Mouse (Mus musculus) kidney, adult 2 months (tissue): ENCODE data around the gene Ace2. TPM values are rescaled to one million over a fixed set of nuclear protein-coding genes. Genes with fewer than 3 reads are reported as not detected.

ENCODE experiments used
- DNase-seq: peaks from one replicate; pipeline ENCODE4 v3.0.0; 2021
- H3K27ac ChIP-seq: fragments of 200-500 bp; 2 replicates; pipeline ENCODE4 v1.5.1; 2012; ENCODE audit warnings: low read depth, low read length, control low read depth, inconsistent platforms; ENCODE audit not compliant: insufficient read depth
- H3K27me3 ChIP-seq: fragments of 200-500 bp; replicated peaks from 2 replicates; pipeline ENCODE4 v1.6.1; 2012; ENCODE audit warnings: mild to moderate bottlenecking, moderate library complexity, low read length, inconsistent platforms; ENCODE audit not compliant: control insufficient read depth, insufficient read depth
- H3K36me3 ChIP-seq: fragments of 200-500 bp; 2 replicates; pipeline ENCODE4 v1.6.1; 2012; ENCODE audit warnings: mild to moderate bottlenecking, moderate library complexity, low read length, inconsistent platforms; ENCODE audit not compliant: control insufficient read depth, insufficient read depth
- H3K4me1 ChIP-seq: fragments of 200-500 bp; 2 replicates; pipeline ENCODE4 v1.6.1; 2011; ENCODE audit warnings: low read length; ENCODE audit not compliant: control insufficient read depth, insufficient read depth
- H3K4me3 ChIP-seq: fragments of 200-500 bp; 2 replicates; pipeline ENCODE4 v1.5.1; 2011; ENCODE audit warnings: mild to moderate bottlenecking, low read depth, low read length, control low read depth; ENCODE audit not compliant: insufficient read depth
- CTCF ChIP-seq: fragments of 200-500 bp; conservative IDR thresholded peaks from 2 replicates; pipeline ENCODE4 v1.5.1; 2011; ENCODE audit warnings: low read depth, mild to moderate bottlenecking, control low read depth, low read length, moderate library complexity, mixed read lengths; ENCODE audit not compliant: insufficient read depth, insufficient read length
- POLR2A ChIP-seq: fragments of 200-500 bp; IDR thresholded peaks from one replicate; pipeline ENCODE4 v1.6.1; 2011; ENCODE audit warnings: low read depth, low read length, control low read depth
- WGBS: fragments of 180-500 bp; shearing (Covaris S2); methylation state at CpG from one replicate; pipeline ENCODE4 v1.1.7; 2018; 5-methylcytosine and 5-hydroxymethylcytosine counted together
- polyA plus RNA-seq: library from polyadenylated mRNA; depleted of rRNA; stranded (reverse); fragments of >200 nt; gene quantifications from 2 replicates; pipeline ENCODE4 v1.2.3, GENCODE M21; 2012; rRNA removed

The Ace2 gene
- 8.4 and 11.0 TPM in 2 replicates for polyA plus RNA-seq

DNA sequence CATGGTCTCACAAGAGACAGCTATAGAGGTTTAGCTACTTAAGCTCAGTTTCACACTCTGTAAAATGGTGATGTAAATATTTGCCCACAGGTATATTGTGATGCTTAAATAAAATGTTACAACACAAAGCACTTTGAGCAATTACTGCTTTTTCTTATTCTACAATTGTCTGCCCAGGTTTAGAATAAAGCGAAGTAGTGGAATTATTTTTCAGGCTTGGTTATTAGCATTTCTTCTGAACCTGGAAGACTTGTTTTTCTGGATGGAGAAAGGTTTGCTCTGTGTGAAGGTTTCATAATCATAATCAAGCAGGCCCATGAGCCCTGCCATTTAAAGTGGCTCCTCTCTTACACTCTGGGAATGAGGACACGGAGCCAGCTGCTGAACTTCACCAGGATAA lies at the start of gene Ace2:
Gene Ace2, plus strand, starts transcription at position 301 of the 400 bp plus-strand sequence.
- Histone ChIP-seq H3K4me3 (no peak within 1 kb of the TSS), H3K36me3 (no peaks in the 10 kb centered on the region), H3K27ac (no peak within 1 kb of the TSS), H3K27me3 (no peaks in the 10 kb centered on the region), H3K4me1 (peaks cover 3% of the 10 kb centered on the region; the same call in 1 of the 2 replicates)
- TF ChIP-seq CTCF (no peak), POLR2A (no peak)
- DNase-seq, result no peak
- 87% methylated on average over 2 of the region's 2 CpGs for WGBS

DNA sequence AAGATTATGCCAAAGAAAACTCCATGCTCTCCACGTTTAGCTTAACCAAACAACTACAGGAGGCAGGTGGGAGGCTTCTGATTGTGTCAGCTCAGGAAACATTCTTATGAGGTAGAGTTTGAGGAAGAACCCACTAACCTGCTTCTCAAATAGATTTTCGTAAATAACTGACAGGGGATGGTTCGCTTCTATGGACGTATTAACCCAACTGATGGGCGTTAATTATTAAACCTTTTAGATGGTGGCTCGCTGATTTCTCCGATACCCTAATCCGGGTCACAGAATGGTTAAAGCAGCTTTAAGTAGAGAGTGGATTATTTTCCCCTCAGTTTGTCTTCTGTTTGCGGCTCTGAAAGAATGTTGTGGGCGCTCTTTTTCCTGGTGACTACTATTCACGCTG lies 49.2 kb upstream of the Ace2 start:
- no peaks in the 10 kb centered on the region for H3K36me3 ChIP-seq
- peak; percentile 70 for DNase-seq
- peak overlapping the region; percentile 45; the same call in 1 of the 2 replicates for H3K27ac ChIP-seq
- H3K4me1 ChIP-seq, result 0 out of 2 replicates have a peak, but pooled peaks cover 6% of the 10 kb centered on the region
- 44% methylated on average over 11 of the region's 11 CpGs for WGBS
- H3K27me3 ChIP-seq, result no peaks in the 10 kb centered on the region
- peak overlapping the region; percentile 28; the same call in 1 of the 2 replicates for H3K4me3 ChIP-seq
- TF ChIP-seq POLR2A (no peak), CTCF (no peak)

DNA sequence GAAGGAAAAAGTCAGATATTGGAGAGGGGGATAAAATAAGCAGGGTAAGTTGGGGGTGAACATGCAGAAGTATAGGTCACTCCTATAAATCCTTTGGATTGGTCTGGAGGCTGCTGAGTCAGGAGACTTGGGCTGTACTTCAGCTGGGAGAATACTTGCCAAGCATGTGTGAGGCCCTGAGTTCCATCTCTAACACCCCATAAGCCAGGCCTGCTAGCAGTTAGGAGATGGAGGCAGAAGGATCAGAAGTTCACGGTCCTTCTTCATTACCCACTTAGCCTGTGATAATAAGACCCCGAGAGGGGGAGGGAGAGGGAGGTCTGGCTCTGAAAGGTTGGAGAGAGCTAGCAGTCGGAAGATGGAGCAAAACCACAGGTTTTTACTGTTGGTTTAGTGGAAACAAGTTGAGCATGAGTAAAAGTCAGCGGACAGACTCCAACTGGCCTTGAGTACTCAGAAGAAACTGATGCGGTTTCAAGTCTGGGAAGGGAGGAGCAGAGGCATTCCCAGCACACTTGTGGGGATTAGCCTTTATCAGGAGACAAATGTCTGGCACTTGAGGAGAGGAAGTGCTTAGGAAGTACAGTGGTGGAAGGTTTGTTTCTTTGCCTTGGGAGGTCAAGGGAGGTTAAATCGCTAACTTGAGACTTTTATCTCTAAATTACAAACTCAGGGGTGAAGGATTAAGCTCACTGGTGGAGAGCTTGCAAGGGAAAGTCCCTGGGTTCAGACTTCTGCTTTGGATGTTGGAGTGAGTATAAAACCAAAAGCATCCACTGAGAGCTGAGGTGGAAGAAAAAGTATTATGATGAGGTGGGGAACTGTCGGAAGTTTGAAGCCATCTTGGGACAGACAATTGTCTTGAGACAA lies 46.6 kb upstream of the Ace2 start:
- Histone ChIP-seq H3K4me1 (0 out of 2 replicates have a peak, but pooled peaks cover 6% of the 10 kb centered on the region), H3K27ac (peak overlapping the region; percentile 45; the same call in 1 of the 2 replicates), H3K36me3 (no peaks in the 10 kb centered on the region; the same call in 1 of the 2 replicates), H3K4me3 (peak overlapping the region; percentile 52), H3K27me3 (no peaks in the 10 kb centered on the region)
- no peak for DNase-seq
- 40% methylated on average over 7 of the region's 7 CpGs for WGBS
- TF ChIP-seq POLR2A, result no peak
- no peak for TF ChIP-seq CTCF

DNA sequence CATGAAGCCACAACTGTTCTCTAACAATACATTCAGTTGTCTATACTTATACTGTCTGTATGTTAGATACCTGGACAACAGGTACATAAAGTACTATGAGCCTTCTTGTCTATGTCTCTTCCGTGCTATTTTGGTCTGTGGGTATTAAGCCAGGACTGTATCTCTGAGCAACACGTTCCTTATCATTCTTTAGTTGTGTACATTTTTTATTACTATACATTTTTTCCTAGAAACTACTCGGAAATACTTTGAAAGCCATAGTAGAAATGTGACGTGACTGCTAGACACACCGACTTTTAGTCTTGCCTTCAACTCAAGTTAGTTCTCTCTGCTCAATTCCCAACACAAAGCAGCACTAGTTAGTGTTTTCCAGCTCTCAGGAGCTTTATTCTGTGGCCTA lies 45.7 kb upstream of the Ace2 start:
- H3K4me1 ChIP-seq, result 0 out of 2 replicates have a peak, but pooled peaks cover 6% of the 10 kb centered on the region
- 79% methylated on average over 5 of the region's 5 CpGs for WGBS
- no peak for DNase-seq
- no peaks in the 10 kb centered on the region; the same call in 1 of the 2 replicates for H3K36me3 ChIP-seq
- H3K27me3 ChIP-seq, result no peaks in the 10 kb centered on the region
- no peak overlapping the region for H3K4me3 ChIP-seq
- no peak for TF ChIP-seq POLR2A
- TF ChIP-seq CTCF, result no peak
- H3K27ac ChIP-seq, result no peak overlapping the region

DNA sequence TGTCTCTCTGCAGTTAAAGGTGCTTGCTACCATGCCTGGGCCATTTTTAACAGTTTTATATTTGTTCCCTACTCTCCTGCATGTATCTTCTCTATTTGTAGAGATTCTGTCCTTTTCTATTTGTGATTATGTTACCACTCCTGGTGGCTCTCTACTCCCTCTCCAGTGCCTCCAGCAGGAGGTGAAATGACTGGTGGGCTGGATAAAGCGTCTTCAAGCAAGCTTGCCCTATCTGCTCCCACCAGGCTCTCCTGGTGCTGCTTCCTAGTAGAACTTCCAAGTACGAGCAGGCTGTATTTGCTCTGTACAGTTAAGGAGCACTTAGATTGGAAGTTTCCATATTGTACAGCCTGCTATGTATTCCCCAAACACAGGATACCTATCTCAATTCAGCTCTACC lies 43.3 kb upstream of the Ace2 start:
- Histone ChIP-seq H3K27me3 (no peaks in the 10 kb centered on the region), H3K27ac (no peak overlapping the region), H3K4me1 (peaks cover 2% of the 10 kb centered on the region; the same call in 1 of the 2 replicates), H3K36me3 (no peaks in the 10 kb centered on the region; the same call in 1 of the 2 replicates), H3K4me3 (no peak overlapping the region)
- TF ChIP-seq CTCF (no peak), POLR2A (no peak)
- WGBS, result 65% methylated on average over 2 of the region's 2 CpGs
- no peak for DNase-seq

GRCm38 (mm10) chrX:164101483-164101882 lies 37.6 kb upstream of the Ace2 start:
- peak; percentile 34 for DNase-seq

GRCm38 (mm10) chrX:164102198-164102597 lies 36.9 kb upstream of the Ace2 start:
- no peak overlapping the region for H3K27ac ChIP-seq
- H3K27me3 ChIP-seq, result no peaks in the 10 kb centered on the region
- no peak for DNase-seq
- no peak overlapping the region for H3K4me3 ChIP-seq
- H3K36me3 ChIP-seq, result no peaks in the 10 kb centered on the region; the same call in 1 of the 2 replicates
- peaks cover 2% of the 10 kb centered on the region; the same call in 1 of the 2 replicates for H3K4me1 ChIP-seq
- WGBS, result 65% methylated on average over 7 of the region's 7 CpGs
- no peak for TF ChIP-seq POLR2A
- no peak for TF ChIP-seq CTCF

More at GRCm38 (mm10) chrX:164101483-164101882, 37.6 kb upstream of the Ace2 start:
- TF ChIP-seq POLR2A (no peak), CTCF (no peak)
- Histone ChIP-seq H3K4me1 (peaks cover 2% of the 10 kb centered on the region; the same call in 1 of the 2 replicates), H3K36me3 (no peaks in the 10 kb centered on the region), H3K4me3 (no peak overlapping the region), H3K27me3 (no peaks in the 10 kb centered on the region), H3K27ac (no peak overlapping the region)
